Comparison of ENCODE assay signal across 8 mouse cellular contexts in the genomic region with DNA sequence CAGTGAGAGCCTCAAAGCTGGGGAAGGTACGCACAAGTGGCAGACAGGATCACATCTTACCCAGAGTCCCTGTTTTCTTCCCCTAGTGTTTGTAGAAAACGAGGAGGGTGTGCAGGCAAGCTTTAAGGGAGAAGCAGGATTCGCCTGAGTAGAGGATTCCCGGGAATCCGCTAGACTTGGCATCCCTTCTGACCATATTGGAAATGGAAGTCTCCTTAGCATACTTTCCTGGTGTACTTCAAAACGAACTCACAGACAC. TPM values are rescaled to one million over a fixed set of nuclear protein-coding genes. Genes with fewer than 3 reads are reported as not detected.
DNase-seq lines count a peak whose midpoint lies in the region; ATAC-seq and TF ChIP-seq lines count a peak whose summit lies in the region.

No protein-coding gene starts in this region.

- H3K4me3 ChIP-seq in kidney, embryonic 15.5 days (replicated peaks) = peak overlapping the region; percentile 93
- H3K4me3 ChIP-seq in bone marrow macrophage, adult 2 months (ENCODE audit: insufficient read depth, low read length) = peak overlapping the region; percentile 81
- H3K4me3 ChIP-seq in hindbrain, embryonic 15.5 days = peak overlapping the region; percentile 80
- H3K4me3 ChIP-seq in midbrain, embryonic 15.5 days = peak overlapping the region; percentile 87

- H3K36me3 ChIP-seq in kidney, embryonic 15.5 days = peaks cover 19% of the 10 kb centered on the region
- peaks cover 21% of the 10 kb centered on the region for H3K36me3 ChIP-seq in hindbrain, embryonic 15.5 days
- H3K36me3 ChIP-seq in midbrain, embryonic 15.5 days (replicated peaks) = 0 out of 2 replicates have a peak, but pooled peaks cover 8% of the 10 kb centered on the region

- WGBS in kidney, embryonic 15.5 days = 25% methylated on average over 6 of the region's 6 CpGs
- 14% methylated on average over 6 of the region's 6 CpGs for WGBS in hindbrain, embryonic 15.5 days
- 15% methylated on average over 6 of the region's 6 CpGs for WGBS in midbrain, embryonic 15.5 days

- no peaks in the 10 kb centered on the region for H3K27me3 ChIP-seq in kidney, embryonic 15.5 days
- H3K27me3 ChIP-seq in hindbrain, embryonic 15.5 days = no peaks in the 10 kb centered on the region
- H3K27me3 ChIP-seq in midbrain, embryonic 15.5 days (replicated peaks) = no peaks in the 10 kb centered on the region

- peaks cover 11% of the 10 kb centered on the region for H3K4me1 ChIP-seq in kidney, embryonic 15.5 days
- peaks cover 9% of the 10 kb centered on the region for H3K4me1 ChIP-seq in bone marrow macrophage, adult 2 months (ENCODE audit: control insufficient read depth, insufficient read depth, low read length)
- peaks cover 15% of the 10 kb centered on the region for H3K4me1 ChIP-seq in hindbrain, embryonic 15.5 days (replicated peaks)
- H3K4me1 ChIP-seq in midbrain, embryonic 15.5 days = peaks cover 14% of the 10 kb centered on the region

- no peak for ATAC-seq in kidney, embryonic 15.5 days (replicated peaks; ENCODE audit: low FRiP score)
- no peak; the same call in 1 of the 2 replicates for ATAC-seq in hindbrain, embryonic 15.5 days (ENCODE audit: low FRiP score, low read depth)
- no peak for ATAC-seq in midbrain, embryonic 15.5 days (replicated peaks)
- ATAC-seq in megakaryocyte progenitor cell, adult 5-6 weeks (replicated peaks; ENCODE audit: poor library complexity) = no peak

- peak overlapping the region; percentile 92 for H3K27ac ChIP-seq in kidney, embryonic 15.5 days
- H3K27ac ChIP-seq in bone marrow macrophage, adult 2 months (ENCODE audit: insufficient read depth, low read depth, low read length) = peak overlapping the region; percentile 56
- peak overlapping the region; percentile 91 for H3K27ac ChIP-seq in hindbrain, embryonic 15.5 days (replicated peaks)
- H3K27ac ChIP-seq in midbrain, embryonic 15.5 days = peak overlapping the region; percentile 88

- no peak for TF ChIP-seq CTCF in bone marrow macrophage, adult 2 months (IDR thresholded peaks at IDR 0.05; ENCODE audit: low read depth, low read length)

- peak overlapping the region; percentile 74 for H3K4me2 ChIP-seq in kidney, embryonic 15.5 days
- peak overlapping the region; percentile 67 for H3K4me2 ChIP-seq in hindbrain, embryonic 15.5 days
- peak overlapping the region; percentile 56 for H3K4me2 ChIP-seq in midbrain, embryonic 15.5 days

- no peak for TF ChIP-seq POLR2A in bone marrow macrophage, adult 2 months (IDR thresholded peaks at IDR 0.05; ENCODE audit: borderline replicate concordance, low read depth, low read length)

- DNase-seq in kidney, adult 11 months = no peak
- no peak for DNase-seq in ovary, adult 18-20 months (ENCODE audit: low spot score)
- DNase-seq in kidney, adult 18-20 months = no peak

- no peaks in the 10 kb centered on the region for H3K9me3 ChIP-seq in kidney, embryonic 15.5 days (replicated peaks)
- no peaks in the 10 kb centered on the region for H3K9me3 ChIP-seq in hindbrain, embryonic 15.5 days
- no peaks in the 10 kb centered on the region for H3K9me3 ChIP-seq in midbrain, embryonic 15.5 days

- peak overlapping the region; percentile 77 for H3K9ac ChIP-seq in kidney, embryonic 15.5 days
- peak overlapping the region; percentile 91 for H3K9ac ChIP-seq in hindbrain, embryonic 15.5 days
- peak overlapping the region; percentile 96 for H3K9ac ChIP-seq in midbrain, embryonic 15.5 days

RNA-seq across cellular contexts. Expression of a gene that starts 0.6 kb away (rescaled TPM):
- polyA plus RNA-seq in kidney, embryonic 15.5 days (2015; fragmentation: Nextera tagmentation; extraction: Ambion mirVana) = 79.5 and 88.2 TPM in 2 replicates
- polyA plus RNA-seq in bone marrow macrophage, adult 2 months (2012; ENCODE audit: insufficient read depth, insufficient read length, missing spikeins) = 6.7 and 10.3 TPM in 2 replicates
- polyA plus RNA-seq in hindbrain, embryonic 15.5 days (2015; fragmentation: Nextera tagmentation; extraction: Ambion mirVana) = 74.0 and 82.9 TPM in 2 replicates
- 65.9 and 67.7 TPM in 2 replicates for polyA plus RNA-seq in midbrain, embryonic 15.5 days (2015; fragmentation: Nextera tagmentation; extraction: Ambion mirVana)
- total RNA-seq in megakaryocyte progenitor cell, adult 5-6 weeks (2015) = 111 and 140 TPM in 2 replicates
- total RNA-seq in megakaryocyte progenitor cell, adult 5-6 weeks (2017) = 135 and 142 TPM in 2 replicates

RNA-seq across cellular contexts. Expression of a gene that starts 29.5 kb away (rescaled TPM):
- 0.98 and 1.1 TPM in 2 replicates for polyA plus RNA-seq in kidney, embryonic 15.5 days (2015; fragmentation: Nextera tagmentation; extraction: Ambion mirVana)
- 0.23 and 0.33 TPM in 2 replicates for polyA plus RNA-seq in bone marrow macrophage, adult 2 months (2012; ENCODE audit: insufficient read depth, insufficient read length, missing spikeins)
- polyA plus RNA-seq in hindbrain, embryonic 15.5 days (2015; fragmentation: Nextera tagmentation; extraction: Ambion mirVana) = 3.1 and 3.4 TPM in 2 replicates
- polyA plus RNA-seq in midbrain, embryonic 15.5 days (2015; fragmentation: Nextera tagmentation; extraction: Ambion mirVana) = 3.1 and 3.2 TPM in 2 replicates
- 4.7 and 5.5 TPM in 2 replicates for total RNA-seq in megakaryocyte progenitor cell, adult 5-6 weeks (2015)
- total RNA-seq in megakaryocyte progenitor cell, adult 5-6 weeks (2017) = 0.87 and 1.4 TPM in 2 replicates
